ENCODE assay signal across 19 mouse cellular contexts in genomic region chr11:115877174-115877755, GRCm38 (mm10). TPM values are rescaled to one million over a fixed set of nuclear protein-coding genes. Genes with fewer than 3 reads are reported as not detected.
A peak's percentile ranks its signal among the peaks of the same experiment; 100 is the strongest.
DNase-seq lines count a peak whose midpoint lies in the region; ATAC-seq lines count a peak whose summit lies in the region.
"Had no signal": no experiment of that assay in that cellular context is flagged by ENCODE, and none has a peak within 500 bp of the region (broad histone marks: within the 10 kb centered on the region; RNA-seq: fewer than 3 reads in every experiment).

No protein-coding gene starts in this region.

- ATAC-seq in common myeloid progenitor, adult 5-6 weeks (replicated peaks; ENCODE audit: low read depth, poor library complexity, severe bottlenecking): peak; percentile 69
- ATAC-seq in intestine, embryonic 16.5 days: peak; percentile 95
- peak; percentile 45; the same call in 1 of the 2 replicates for ATAC-seq in megakaryocyte progenitor cell, adult 5-6 weeks (replicated peaks; ENCODE audit: poor library complexity)
- ATAC-seq in monocyte, adult 5-6 weeks (replicated peaks; ENCODE audit: insufficient number of reproducible peaks, low FRiP score, low TSS enrichment, poor library complexity, severe bottlenecking): no peak
- ATAC-seq in erythroblast, adult 5-6 weeks (replicated peaks; ENCODE audit: low FRiP score, poor library complexity, severe bottlenecking): no peak
- ATAC-seq: forebrain, embryonic 14.5 days; hindbrain, embryonic 16.5 days; Patski had no signal

- DNase-seq in kidney, postnatal 10 days: peak; percentile 65
- no peak for DNase-seq in layer of hippocampus, postnatal 14 days (ENCODE audit: low spot score in 2 of 2)
- DNase-seq: adrenal gland, adult 8-10 months; cerebellum, postnatal 25 days; gastrocnemius, postnatal 10 days; left cerebral cortex, postnatal 4 days had no signal

- H3K4me3 ChIP-seq in intestine, embryonic 16.5 days (ENCODE audit: low read length): peak overlapping the region; percentile 53
- H3K4me3 ChIP-seq: embryonic facial prominence, embryonic 13.5 days; lung, embryonic 15.5 days; midbrain, embryonic 12.5 days had no signal

- H3K4me2 ChIP-seq in intestine, embryonic 16.5 days (ENCODE audit: low read depth, low read length): peak overlapping the region; percentile 57
- H3K4me2 ChIP-seq: embryonic facial prominence, embryonic 13.5 days; lung, embryonic 15.5 days; midbrain, embryonic 12.5 days had no signal

- H3K36me3 ChIP-seq in intestine, embryonic 16.5 days (ENCODE audit: control insufficient read depth, insufficient read depth, low read length): peaks cover 4% of the 10 kb centered on the region; the same call in 1 of the 2 replicates
- H3K36me3 ChIP-seq: embryonic facial prominence, embryonic 13.5 days; lung, embryonic 15.5 days; midbrain, embryonic 12.5 days had no signal

- H3K4me1 ChIP-seq in intestine, embryonic 16.5 days (ENCODE audit: control insufficient read depth, insufficient read depth, low read length): peaks cover 18% of the 10 kb centered on the region
- H3K4me1 ChIP-seq: embryonic facial prominence, embryonic 13.5 days; lung, embryonic 15.5 days; midbrain, embryonic 12.5 days had no signal

- H3K27ac ChIP-seq in intestine, embryonic 16.5 days (ENCODE audit: low read length): peak overlapping the region; percentile 96
- H3K27ac ChIP-seq: embryonic facial prominence, embryonic 13.5 days; lung, embryonic 15.5 days; midbrain, embryonic 12.5 days had no signal

- peak overlapping the region; percentile 71 for H3K9ac ChIP-seq in intestine, embryonic 16.5 days (ENCODE audit: low read depth, low read length)
- H3K9ac ChIP-seq: embryonic facial prominence, embryonic 13.5 days; lung, embryonic 15.5 days; midbrain, embryonic 12.5 days had no signal

- 34% methylated on average over 6 of the region's 6 CpGs for WGBS in intestine, embryonic 16.5 days

- H3K27me3 ChIP-seq in intestine, embryonic 16.5 days (replicated peaks; ENCODE audit: control insufficient read depth, insufficient read depth, low read length): no peaks in the 10 kb centered on the region
- H3K27me3 ChIP-seq: embryonic facial prominence, embryonic 13.5 days; lung, embryonic 15.5 days; Patski had no signal

- no peaks in the 10 kb centered on the region for H3K9me3 ChIP-seq in intestine, embryonic 16.5 days (ENCODE audit: control insufficient read depth, low read length)
- H3K9me3 ChIP-seq: embryonic facial prominence, embryonic 13.5 days; lung, embryonic 15.5 days; midbrain, embryonic 12.5 days had no signal

RNA-seq across cellular contexts. Expression of gene Myo15b, which starts 19.1 kb away (rescaled TPM):
- 3.3 and 3.7 TPM in 2 replicates for total RNA-seq in common myeloid progenitor, adult 5-6 weeks (2017)
- 168 and 230 TPM in 2 replicates for polyA plus RNA-seq in intestine, embryonic 16.5 days (2015; fragmentation: Nextera tagmentation; extraction: Ambion mirVana)
- total RNA-seq in megakaryocyte progenitor cell, adult 5-6 weeks (2015): 2.6 and 5.5 TPM in 2 replicates
- total RNA-seq in megakaryocyte progenitor cell, adult 5-6 weeks (2017): 1.6 and 5.1 TPM in 2 replicates
- not detected in 3 replicates for total RNA-seq in monocyte, adult 5-6 weeks (2017)
- total RNA-seq in layer of hippocampus, postnatal 14 days (2021): under 1 TPM; 0.35 to 0.36 TPM
- total RNA-seq in erythroblast, adult 5-6 weeks (2015; ENCODE audit: low replicate concordance): not detected in 2 replicates
- not detected in 2 replicates for total RNA-seq in erythroblast, adult 5-6 weeks (2017; ENCODE audit: low replicate concordance)
- total RNA-seq: gastrocnemius, postnatal 10 days had no signal
- polyA plus RNA-seq: forebrain, embryonic 14.5 days had no signal

RNA-seq across cellular contexts. Expression of gene Smim5, which starts 22.5 kb away (rescaled TPM):
- total RNA-seq in common myeloid progenitor, adult 5-6 weeks (2017): 31.2 and 35.4 TPM in 2 replicates
- 1.6 and 3.1 TPM in 2 replicates for polyA plus RNA-seq in intestine, embryonic 16.5 days (2015; fragmentation: Nextera tagmentation; extraction: Ambion mirVana)
- total RNA-seq in megakaryocyte progenitor cell, adult 5-6 weeks (2015): 4.9 and 8.7 TPM in 2 replicates
- 2.8 and 8.2 TPM in 2 replicates for total RNA-seq in megakaryocyte progenitor cell, adult 5-6 weeks (2017)
- 0.87 to 5.0 TPM (median 0.96 TPM) in 3 replicates for total RNA-seq in monocyte, adult 5-6 weeks (2017)
- total RNA-seq in layer of hippocampus, postnatal 14 days (2021): 1 to 10 TPM in 1 of 2 experiments, under 1 TPM in 1; 0.67 to 2.0 TPM
- total RNA-seq in erythroblast, adult 5-6 weeks (2015; ENCODE audit: low replicate concordance): 14.2 and 17.9 TPM in 2 replicates
- total RNA-seq in erythroblast, adult 5-6 weeks (2017; ENCODE audit: low replicate concordance): 17.1 and 19.2 TPM in 2 replicates
- total RNA-seq: left cerebral cortex, postnatal 4 days had no signal

RNA-seq across cellular contexts. Expression of gene Smim6, which starts 34.6 kb away (rescaled TPM):
- total RNA-seq in common myeloid progenitor, adult 5-6 weeks (2017): 0.34 and 2.0 TPM in 2 replicates
- 33.8 and 38.6 TPM in 2 replicates for polyA plus RNA-seq in intestine, embryonic 16.5 days (2015; fragmentation: Nextera tagmentation; extraction: Ambion mirVana)
- 0.57 and 1.0 TPM in 2 replicates for total RNA-seq in megakaryocyte progenitor cell, adult 5-6 weeks (2015)
- total RNA-seq in megakaryocyte progenitor cell, adult 5-6 weeks (2017): 0.37 and 1.2 TPM in 2 replicates
- 0.49 TPM in 1 of 3 replicates, not detected in the others for total RNA-seq in monocyte, adult 5-6 weeks (2017)
- not detected for total RNA-seq in layer of hippocampus, postnatal 14 days (2021)
- total RNA-seq in erythroblast, adult 5-6 weeks (2015; ENCODE audit: low replicate concordance): 7.5 and 7.9 TPM in 2 replicates
- 0.26 and 1.5 TPM in 2 replicates for total RNA-seq in erythroblast, adult 5-6 weeks (2017; ENCODE audit: low replicate concordance)
- total RNA-seq: adrenal gland, adult 8-10 months; gastrocnemius, postnatal 10 days; layer of hippocampus, postnatal 25 days; left cerebral cortex, postnatal 4 days had no signal
- polyA plus RNA-seq: neural tube, embryonic 11.5 days had no signal

RNA-seq across cellular contexts. Expression of gene Llgl2, which starts 53.4 kb away (rescaled TPM):
- total RNA-seq in common myeloid progenitor, adult 5-6 weeks (2017): 3.8 and 6.2 TPM in 2 replicates
- 102 and 107 TPM in 2 replicates for polyA plus RNA-seq in intestine, embryonic 16.5 days (2015; fragmentation: Nextera tagmentation; extraction: Ambion mirVana)
- 3.3 and 4.1 TPM in 2 replicates for total RNA-seq in megakaryocyte progenitor cell, adult 5-6 weeks (2015)
- 3.0 and 4.8 TPM in 2 replicates for total RNA-seq in megakaryocyte progenitor cell, adult 5-6 weeks (2017)
- total RNA-seq in monocyte, adult 5-6 weeks (2017): 10.4 to 25.9 TPM (median 10.7 TPM) in 3 replicates
- total RNA-seq in layer of hippocampus, postnatal 14 days (2021): 1 to 10 TPM; 2.3 to 3.2 TPM
- 3.3 and 5.4 TPM in 2 replicates for total RNA-seq in erythroblast, adult 5-6 weeks (2015; ENCODE audit: low replicate concordance)
- 0.34 TPM in 1 of 2 replicates, not detected in the other for total RNA-seq in erythroblast, adult 5-6 weeks (2017; ENCODE audit: low replicate concordance)

RNA-seq across cellular contexts. Expression of gene Sap30bp, which starts 55.8 kb away (rescaled TPM):
- 164 and 170 TPM in 2 replicates for total RNA-seq in common myeloid progenitor, adult 5-6 weeks (2017)
- polyA plus RNA-seq in intestine, embryonic 16.5 days (2015; fragmentation: Nextera tagmentation; extraction: Ambion mirVana): 27.3 and 29.2 TPM in 2 replicates
- total RNA-seq in megakaryocyte progenitor cell, adult 5-6 weeks (2015): 19.1 and 24.5 TPM in 2 replicates
- total RNA-seq in megakaryocyte progenitor cell, adult 5-6 weeks (2017): 155 and 199 TPM in 2 replicates
- total RNA-seq in monocyte, adult 5-6 weeks (2017): 109 to 210 TPM (median 121 TPM) in 3 replicates
- total RNA-seq in layer of hippocampus, postnatal 14 days (2021): 10 to 100 TPM; 39.2 to 50.4 TPM
- 3.6 and 6.3 TPM in 2 replicates for total RNA-seq in erythroblast, adult 5-6 weeks (2015; ENCODE audit: low replicate concordance)
- 75.6 and 96.5 TPM in 2 replicates for total RNA-seq in erythroblast, adult 5-6 weeks (2017; ENCODE audit: low replicate concordance)

Comparison
In these comparisons a context has a peak if more than half of its experiments do, and no peak if none do; other contexts are left out.
1. ATAC-seq: peak in common myeloid progenitor, adult 5-6 weeks (single experiment), intestine, embryonic 16.5 days (single experiment) and megakaryocyte progenitor cell, adult 5-6 weeks (single experiment); none in monocyte, adult 5-6 weeks (single experiment) and erythroblast, adult 5-6 weeks (single experiment).